Mouse (Mus musculus) brain, embryonic 14.5 days (tissue): ENCODE measurements around the gene Mtcl1.

ENCODE experiments used
- CTCF ChIP-seq: fragments of 200-500 bp; IDR thresholded peaks from 2 replicates; pipeline ENCODE4 v1.5.1; 2012; ENCODE audit warnings: inconsistent platforms, mild to moderate bottlenecking, moderate library complexity, borderline replicate concordance; ENCODE audit not compliant: insufficient read depth, insufficient read length; ENCODE audit errors: extremely low read depth
- POLR2A ChIP-seq: fragments of 200-500 bp; IDR thresholded peaks from 2 replicates; pipeline ENCODE4 v1.6.1; 2012; ENCODE audit warnings: mild to moderate bottlenecking, inconsistent platforms, borderline replicate concordance; ENCODE audit not compliant: poor library complexity, insufficient read depth, insufficient read length, severe bottlenecking; ENCODE audit errors: extremely low read depth

DNA sequence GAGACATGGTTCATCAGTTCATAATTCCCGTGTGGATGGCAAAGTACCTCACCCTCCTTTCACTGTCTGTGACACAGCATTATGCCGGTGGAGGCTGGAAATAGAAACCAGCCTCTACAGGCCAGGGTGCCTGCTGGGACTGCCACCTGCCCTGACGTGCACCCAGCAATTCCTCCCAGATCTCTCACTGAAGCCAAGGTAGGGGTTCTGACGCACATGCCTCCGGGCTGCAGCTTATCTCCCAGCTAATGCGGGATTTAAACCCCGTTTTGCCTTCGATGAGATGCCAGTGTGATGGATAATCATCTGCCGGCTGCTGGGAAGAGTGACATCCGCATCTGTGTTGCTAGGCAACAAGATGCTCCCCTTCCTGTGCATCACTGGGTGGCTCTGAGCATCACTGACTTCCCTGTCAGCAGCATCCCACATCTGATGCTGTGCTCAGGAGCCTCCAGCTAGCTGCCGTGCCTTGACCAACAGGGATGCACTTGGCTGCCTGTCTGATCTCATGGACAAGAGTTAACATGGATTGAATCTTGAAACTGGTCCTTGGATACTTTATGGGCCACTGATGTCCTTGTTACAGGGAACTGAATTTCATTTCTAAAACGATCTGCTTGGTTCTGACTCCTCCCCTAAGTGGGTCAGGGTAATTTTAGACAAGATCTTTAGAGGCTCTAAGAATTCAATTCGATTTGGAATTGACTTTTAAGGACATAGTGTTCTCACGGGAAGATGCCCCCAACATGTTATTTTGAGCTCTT, 123.9 kb downstream of the Mtcl1 start:
- TF ChIP-seq CTCF, result no peak
- TF ChIP-seq POLR2A, result no peak
